Mouse (Mus musculus) stomach, embryonic 16.5 days (tissue): ENCODE results near the gene Zc3h13. TPM values are rescaled to one million over a fixed set of nuclear protein-coding genes. Genes with fewer than 3 reads are reported as not detected.

Experiments used
- ATAC-seq: fragments of 200-750 bp; cut with Nextera tagmentation; 2 replicates; pipeline ENCODE4 v1.8.0; 2017; ENCODE audit warnings: moderate number of reproducible peaks, moderate TSS enrichment; ENCODE audit not compliant: insufficient read depth, low FRiP score
- H3K27ac ChIP-seq: fragments of 300-500 bp; sonication (generic); 2 replicates; pipeline ENCODE4 v1.5.1; 2014; ENCODE audit warnings: low read length
- H3K27me3 ChIP-seq: fragments of 300-500 bp; sonication (generic); 2 replicates; pipeline ENCODE4 v1.6.1; 2014; ENCODE audit warnings: low read length, control low read depth, mixed read lengths; ENCODE audit not compliant: control insufficient read depth, insufficient read depth
- H3K36me3 ChIP-seq: fragments of 300-500 bp; sonication (generic); 2 replicates; pipeline ENCODE4 v1.6.1; 2014; ENCODE audit warnings: low read length; ENCODE audit not compliant: control insufficient read depth, insufficient read depth
- H3K4me1 ChIP-seq: fragments of 300-500 bp; sonication (generic); 2 replicates; pipeline ENCODE4 v1.6.1; 2014; ENCODE audit warnings: low read length, control low read depth, mixed read lengths; ENCODE audit not compliant: control insufficient read depth, insufficient read depth
- H3K4me2 ChIP-seq: fragments of 300-500 bp; sonication (generic); 2 replicates; pipeline ENCODE4 v1.6.1; 2014; ENCODE audit warnings: low read depth, low read length, mixed read lengths
- H3K4me3 ChIP-seq: fragments of 300-500 bp; sonication (generic); replicated peaks from 2 replicates; pipeline ENCODE4 v1.5.1; 2014; ENCODE audit warnings: mild to moderate bottlenecking, low read length
- H3K9ac ChIP-seq: fragments of 300-500 bp; sonication (generic); 2 replicates; pipeline ENCODE4 v1.6.1; 2014; ENCODE audit warnings: low read length
- H3K9me3 ChIP-seq: fragments of 300-500 bp; sonication (generic); replicated peaks from 2 replicates; pipeline ENCODE4 v1.6.1; 2016; ENCODE audit warnings: low read length, control low read depth; ENCODE audit not compliant: control insufficient read depth
- WGBS: fragments of 180-500 bp; shearing (Covaris S2); extraction: QIAGEN DNeasy Blood & Tissue Kit; methylation state at CpG from one replicate; pipeline ENCODE4 v1.1.7; 2014; 5-methylcytosine and 5-hydroxymethylcytosine counted together
- polyA plus RNA-seq: library from polyadenylated mRNA; unstranded; fragments of >200 nt; fragmentation: Nextera tagmentation; extraction: Ambion mirVana; gene quantifications from 2 replicates; pipeline ENCODE4 v1.2.1, GENCODE M21; 2015

Zc3h13 gene
- 21.9 and 25.0 TPM in 2 replicates for polyA plus RNA-seq

GRCm38 (mm10) chr14:75284193-75284915 lies at the start of gene Zc3h13:
Gene Zc3h13 (plus strand): TSS chr14:75284373.
- Histone ChIP-seq H3K9me3 (no peaks in the 10 kb centered on the region), H3K27me3 (no peaks in the 10 kb centered on the region), H3K36me3 (no peaks in the 10 kb centered on the region), H3K9ac (peak within 1 kb of the TSS; percentile 89), H3K27ac (peak within 1 kb of the TSS; percentile 85), H3K4me2 (peak within 1 kb of the TSS; percentile 93), H3K4me1 (0 out of 2 replicates have a peak, but pooled peaks cover 2% of the 10 kb centered on the region), H3K4me3 (peak within 1 kb of the TSS; percentile 97)
- under 1% methylated on average over 61 of the region's 61 CpGs for WGBS
- peak; percentile 98 for ATAC-seq

GRCm38 (mm10) chr14:75235552-75235951 lies 48.6 kb upstream of the Zc3h13 start:
- Histone ChIP-seq H3K36me3 (no peaks in the 10 kb centered on the region), H3K4me2 (no peak overlapping the region), H3K9ac (no peak overlapping the region), H3K27ac (no peak overlapping the region), H3K4me1 (no peaks in the 10 kb centered on the region), H3K9me3 (no peaks in the 10 kb centered on the region), H3K4me3 (no peak overlapping the region), H3K27me3 (no peaks in the 10 kb centered on the region)
- ATAC-seq: no peak
- WGBS: 87% methylated on average over 8 of the region's 8 CpGs

DNA sequence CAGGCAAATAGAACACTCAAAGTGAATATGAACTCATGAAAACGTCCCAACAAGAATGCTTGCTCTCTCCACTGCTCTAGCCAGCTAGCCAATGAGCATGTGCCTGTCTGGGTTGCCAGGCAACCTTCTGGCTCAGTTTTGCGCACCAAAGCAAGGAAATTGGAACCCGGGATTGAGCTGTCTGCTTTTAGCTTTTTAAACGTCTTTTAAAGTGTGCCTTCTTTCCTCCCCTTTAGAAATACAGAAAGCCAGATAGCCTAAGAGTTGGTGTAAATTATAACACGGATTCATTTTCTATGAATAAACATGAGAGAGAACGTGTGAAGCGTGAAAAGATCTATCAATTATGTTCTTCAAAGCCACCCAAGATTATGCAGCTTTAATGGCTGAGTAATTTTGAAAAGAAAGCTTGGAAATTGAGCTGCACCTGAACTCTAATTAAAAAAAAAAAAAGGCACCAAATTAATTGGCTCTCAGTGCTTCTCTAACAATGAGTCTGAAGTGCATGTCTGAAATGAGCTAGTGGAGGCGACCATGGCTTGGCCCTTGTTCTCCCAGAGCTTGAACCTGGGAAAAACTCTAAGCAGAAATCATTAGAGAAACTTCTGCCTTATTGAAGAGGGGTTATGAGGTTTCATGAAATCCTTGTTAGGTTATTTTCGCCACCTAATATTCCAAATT lies 48.1 kb upstream of the Zc3h13 start:
- no peak for ATAC-seq
- H3K4me3 ChIP-seq: no peak overlapping the region
- no peak overlapping the region for H3K27ac ChIP-seq
- H3K4me2 ChIP-seq: no peak overlapping the region
- H3K9ac ChIP-seq: no peak overlapping the region
- no peaks in the 10 kb centered on the region for H3K9me3 ChIP-seq
- WGBS: 59% methylated on average over 9 of the region's 9 CpGs
- H3K27me3 ChIP-seq: no peaks in the 10 kb centered on the region
- H3K4me1 ChIP-seq: no peaks in the 10 kb centered on the region
- no peaks in the 10 kb centered on the region for H3K36me3 ChIP-seq

DNA sequence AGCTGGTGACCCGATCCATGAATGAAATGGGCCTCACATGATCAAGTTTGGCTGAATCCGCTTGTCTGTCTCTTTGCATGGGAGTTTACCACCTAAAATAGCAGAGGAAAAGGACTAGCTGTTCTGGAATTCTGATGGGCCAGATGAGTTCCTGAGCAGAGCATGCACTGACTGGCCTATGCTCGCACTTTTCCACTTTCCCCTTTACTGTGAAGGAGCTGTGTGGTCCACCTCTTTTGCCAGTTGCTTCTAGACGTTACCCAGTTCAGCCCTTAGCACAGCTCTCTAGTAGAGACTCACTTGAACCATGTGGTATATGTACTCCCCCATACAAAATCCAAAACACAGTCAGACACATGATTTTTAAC lies 47.6 kb upstream of the Zc3h13 start:
- ATAC-seq: no peak
- WGBS: 82% methylated on average over 4 of the region's 4 CpGs
- no peaks in the 10 kb centered on the region for H3K9me3 ChIP-seq
- no peaks in the 10 kb centered on the region for H3K36me3 ChIP-seq
- no peak overlapping the region for H3K4me2 ChIP-seq
- H3K4me3 ChIP-seq: no peak overlapping the region
- H3K27me3 ChIP-seq: no peaks in the 10 kb centered on the region
- no peak overlapping the region for H3K27ac ChIP-seq
- H3K9ac ChIP-seq: no peak overlapping the region
- H3K4me1 ChIP-seq: no peaks in the 10 kb centered on the region

DNA sequence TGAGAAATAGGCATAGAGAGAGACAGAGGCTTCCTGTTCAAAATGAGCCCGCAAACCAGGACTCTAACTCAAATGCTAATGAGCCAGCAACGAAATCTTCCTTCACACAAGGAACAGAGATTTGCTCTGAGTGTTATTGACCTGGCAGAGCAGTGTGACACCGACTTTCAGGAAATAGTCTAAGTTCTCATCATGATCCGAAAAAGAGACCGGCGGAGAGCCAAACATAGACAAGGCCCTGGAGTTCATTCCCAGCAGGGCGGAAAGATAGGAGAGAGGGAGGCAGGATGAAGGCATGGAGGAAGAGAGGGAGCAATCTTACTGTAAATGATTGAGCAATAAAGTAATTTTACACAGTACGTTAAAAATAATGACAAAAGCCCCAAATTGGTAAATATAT lies 47.1 kb upstream of the Zc3h13 start:
- no peaks in the 10 kb centered on the region for H3K9me3 ChIP-seq
- H3K9ac ChIP-seq: no peak overlapping the region
- 85% methylated on average over 8 of the region's 8 CpGs for WGBS
- H3K4me3 ChIP-seq: no peak overlapping the region
- H3K27ac ChIP-seq: no peak overlapping the region
- no peaks in the 10 kb centered on the region for H3K4me1 ChIP-seq
- no peaks in the 10 kb centered on the region for H3K36me3 ChIP-seq
- H3K4me2 ChIP-seq: no peak overlapping the region
- ATAC-seq: no peak
- no peaks in the 10 kb centered on the region for H3K27me3 ChIP-seq

GRCm38 (mm10) chr14:75238054-75238692 lies 46.0 kb upstream of the Zc3h13 start:
- H3K4me1 ChIP-seq: no peaks in the 10 kb centered on the region

DNA sequence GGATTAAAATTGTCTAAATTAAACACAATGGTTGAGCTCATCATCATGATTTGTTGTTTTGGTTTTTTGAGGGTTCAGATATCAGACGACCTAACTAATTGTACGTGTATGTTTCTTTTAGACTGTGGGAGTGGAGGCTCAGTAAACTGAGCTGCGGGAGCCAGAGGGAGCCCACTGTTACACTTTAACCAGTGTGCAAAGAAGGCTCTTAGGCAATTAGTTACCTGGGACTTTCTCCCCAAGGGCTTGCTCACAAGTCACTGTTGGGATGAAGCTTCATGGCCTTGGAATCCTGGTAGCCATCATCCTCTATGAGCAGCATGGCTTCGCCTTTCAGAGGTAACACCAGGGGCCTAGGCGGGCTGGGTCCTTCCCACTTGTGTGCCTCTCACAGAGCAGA lies 42.1 kb upstream of the Zc3h13 start, which contains the start of gene Cpb2:
Cpb2 (plus strand) TSS at position 201 of the 400 bp plus-strand sequence.
- Histone ChIP-seq H3K4me3 (no peak within 1 kb of the TSS), H3K4me2 (no peak within 1 kb of the TSS), H3K9me3 (no peaks in the 10 kb centered on the region), H3K27me3 (no peaks in the 10 kb centered on the region), H3K9ac (no peak within 1 kb of the TSS), H3K4me1 (no peaks in the 10 kb centered on the region), H3K27ac (no peak within 1 kb of the TSS), H3K36me3 (no peaks in the 10 kb centered on the region)
- ATAC-seq: no peak
- 66% methylated on average over 5 of the region's 5 CpGs for WGBS

More at GRCm38 (mm10) chr14:75238054-75238692, 46.0 kb upstream of the Zc3h13 start:
- no peak overlapping the region for H3K27ac ChIP-seq
- no peak overlapping the region for H3K9ac ChIP-seq
- 72% methylated on average over 6 of the region's 6 CpGs for WGBS
- no peaks in the 10 kb centered on the region for H3K36me3 ChIP-seq
- no peak overlapping the region for H3K4me3 ChIP-seq
- no peaks in the 10 kb centered on the region for H3K27me3 ChIP-seq
- H3K4me2 ChIP-seq: no peak overlapping the region
- no peaks in the 10 kb centered on the region for H3K9me3 ChIP-seq
- no peak for ATAC-seq

DNA sequence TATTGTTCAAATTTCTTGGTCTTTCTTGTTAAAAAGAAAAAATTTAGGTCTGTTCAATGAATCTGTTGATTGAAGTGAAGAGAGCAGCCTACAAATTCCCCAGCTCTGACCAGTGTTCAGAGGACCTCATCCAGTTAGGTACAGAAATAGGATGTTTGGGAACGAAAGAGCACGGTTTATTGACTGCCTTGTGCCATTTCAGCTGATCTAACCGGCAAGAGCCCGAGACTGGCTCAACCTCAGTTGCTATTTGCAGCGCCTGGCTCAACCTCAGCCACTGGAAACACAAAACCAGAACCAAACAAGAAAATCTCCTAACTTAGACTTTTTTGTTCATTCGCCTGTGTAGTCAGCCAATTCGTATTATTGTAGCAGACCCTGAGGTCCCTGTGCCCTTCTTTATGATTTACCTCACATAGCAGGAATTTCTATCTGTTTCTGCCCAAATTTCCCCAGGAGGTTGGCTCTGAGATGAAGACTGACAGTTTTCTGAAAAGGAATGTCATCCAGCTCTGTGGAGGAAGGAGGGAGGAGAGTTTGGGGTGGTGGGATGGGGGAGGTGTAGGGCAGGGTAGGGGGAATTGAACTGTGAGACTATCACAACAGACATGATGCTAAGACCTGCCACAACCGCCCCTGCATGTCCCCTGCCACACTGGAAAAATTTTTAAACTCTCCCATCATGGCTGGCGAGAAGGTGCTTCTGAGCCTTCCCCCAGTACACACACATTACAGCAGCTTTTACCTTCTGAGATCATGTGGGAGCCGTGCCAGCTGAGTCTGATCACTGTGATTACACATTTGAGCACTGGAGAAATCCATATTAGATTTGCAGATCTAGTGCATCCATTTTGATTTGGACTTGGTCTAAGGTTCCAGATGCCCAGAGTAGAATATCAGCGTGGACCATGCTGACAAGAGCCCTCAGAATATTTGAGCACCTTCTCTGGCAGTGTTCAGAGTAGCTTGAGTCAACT lies 37.9 kb upstream of the Zc3h13 start:
- Histone ChIP-seq H3K4me3 (no peak overlapping the region), H3K27ac (no peak overlapping the region), H3K9me3 (no peaks in the 10 kb centered on the region), H3K27me3 (no peaks in the 10 kb centered on the region), H3K9ac (no peak overlapping the region), H3K4me1 (no peaks in the 10 kb centered on the region), H3K4me2 (no peak overlapping the region), H3K36me3 (no peaks in the 10 kb centered on the region)
- 76% methylated on average over 11 of the region's 11 CpGs for WGBS
- ATAC-seq: no peak
